Mouse (Mus musculus) gastrocnemius, postnatal 10 days (tissue): ENCODE measurements at regions not wholly inside any gene's neighbourhood (a gene's known extent, or its start where the extent isn't known, plus 50 kb on each side); places are given as distances from the start of the nearest gene placed in this dataset.
A peak's percentile ranks its signal among the peaks of the same experiment; 100 is the strongest.

ENCODE experiments used
- DNase-seq: peaks from one replicate; pipeline ENCODE4 v3.0.0; 2021; ENCODE audit warnings: mixed read lengths

- no peak for DNase-seq
Measured at GRCm38 (mm10) chr15:88035486-88035885, 491.4 kb downstream of the Fam19a5 start.

- no peak for DNase-seq
Measured at GRCm38 (mm10) chr15:88036146-88037000, 492.3 kb downstream of the Fam19a5 start.

GRCm38 (mm10) chr15:88037606-88038005, 493.5 kb downstream of the Fam19a5 start:
- DNase-seq, result no peak

- DNase-seq, result no peak
Measured at GRCm38 (mm10) chr15:88042821-88043220, 498.7 kb downstream of the Fam19a5 start.

GRCm38 (mm10) chr15:88058071-88058470, 514.0 kb downstream of the Fam19a5 start:
- no peak for DNase-seq

- no peak for DNase-seq
Measured at GRCm38 (mm10) chr15:88060935-88061334, 516.8 kb downstream of the Fam19a5 start.

- DNase-seq, result no peak
Measured at GRCm38 (mm10) chr15:88063041-88063440, 518.9 kb downstream of the Fam19a5 start.

- DNase-seq, result no peak
Measured at GRCm38 (mm10) chr15:88068476-88068875, 524.4 kb downstream of the Fam19a5 start.

- no peak for DNase-seq
Measured at GRCm38 (mm10) chr15:88072676-88073075, 527.4 kb upstream of the Zdhhc25 start.

- DNase-seq, result no peak
Measured at GRCm38 (mm10) chr15:88083911-88084310, 516.2 kb upstream of the Zdhhc25 start.

GRCm38 (mm10) chr15:88085631-88086030, 514.5 kb upstream of the Zdhhc25 start:
- DNase-seq, result no peak

GRCm38 (mm10) chr15:88089486-88089885, 510.6 kb upstream of the Zdhhc25 start:
- no peak for DNase-seq

- no peak for DNase-seq
Measured at GRCm38 (mm10) chr15:88091390-88091789, 508.7 kb upstream of the Zdhhc25 start.

GRCm38 (mm10) chr15:88120376-88120775, 479.7 kb upstream of the Zdhhc25 start:
- no peak for DNase-seq

- no peak for DNase-seq
Measured at GRCm38 (mm10) chr15:88123907-88124523, 476.1 kb upstream of the Zdhhc25 start.

GRCm38 (mm10) chr15:88146118-88146517, 454.0 kb upstream of the Zdhhc25 start:
- peak; percentile 42 for DNase-seq

GRCm38 (mm10) chr15:88151199-88151598, 448.9 kb upstream of the Zdhhc25 start:
- no peak for DNase-seq

GRCm38 (mm10) chr15:88159618-88160170, 440.4 kb upstream of the Zdhhc25 start:
- DNase-seq, result no peak

GRCm38 (mm10) chr15:88160291-88160690, 439.8 kb upstream of the Zdhhc25 start:
- no peak for DNase-seq

- no peak for DNase-seq
Measured at GRCm38 (mm10) chr15:88163438-88163837, 436.7 kb upstream of the Zdhhc25 start.

- peak; percentile 22 for DNase-seq
Measured at GRCm38 (mm10) chr15:88174326-88174725, 425.8 kb upstream of the Zdhhc25 start.

- no peak for DNase-seq
Measured at GRCm38 (mm10) chr15:88175991-88176390, 424.1 kb upstream of the Zdhhc25 start.

- no peak for DNase-seq
Measured at GRCm38 (mm10) chr15:88196539-88196938, 403.6 kb upstream of the Zdhhc25 start.
